Mouse (Mus musculus): Measurements from ENCODE around the gene Procr.

DNA sequence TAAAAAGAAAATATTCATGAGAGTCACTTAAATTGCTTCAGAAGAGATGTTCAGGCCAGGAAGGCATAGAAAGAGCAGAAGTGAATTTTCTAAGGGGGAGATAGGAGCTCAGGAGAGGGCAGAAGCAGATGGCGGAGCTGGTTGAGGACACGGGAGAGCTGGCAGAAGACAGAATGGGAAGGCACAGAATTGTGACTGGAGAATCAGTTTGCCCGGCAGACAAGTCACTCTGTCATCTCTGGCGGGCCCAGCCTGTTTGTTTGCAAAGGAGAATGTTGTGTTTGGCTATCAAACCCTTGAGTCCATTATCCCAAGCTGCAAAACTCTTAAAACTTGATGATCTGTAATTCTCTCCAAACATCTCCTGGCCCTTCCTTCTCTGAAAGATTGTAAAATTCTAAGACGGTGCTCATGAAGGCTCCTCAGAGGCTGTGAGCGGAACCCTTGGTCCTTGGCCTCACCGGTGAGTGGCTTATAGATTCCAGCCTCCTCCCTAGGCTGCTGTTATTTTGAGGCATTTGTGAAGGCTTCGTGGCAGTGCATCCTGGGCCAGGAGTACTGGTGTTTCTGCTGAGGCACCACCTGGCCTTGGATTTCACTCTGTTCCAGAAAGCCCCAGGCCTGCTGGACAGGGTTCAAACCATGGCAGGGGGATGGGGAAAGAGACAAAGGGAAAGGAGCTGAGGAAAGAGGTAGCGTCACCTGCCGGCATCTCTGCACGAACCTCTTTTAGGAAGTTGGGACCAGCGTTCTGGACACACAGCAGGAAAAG is 43.9 kb downstream of the Procr start:
- TF ChIP-seq CTCF (IDR thresholded peaks at IDR 0.05; ENCODE audit: control insufficient read depth, insufficient read depth, insufficient read length) (no peak), MAX (IDR thresholded peaks at IDR 0.05) (no peak), CEBPB (IDR thresholded peaks at IDR 0.05; ENCODE audit: low read depth) (no peak), USF1 (IDR thresholded peaks at IDR 0.05; ENCODE audit: low read depth) (no peak), MYOD1 (IDR thresholded peaks at IDR 0.05; ENCODE audit: control insufficient read depth, insufficient read length, low read depth) (no peak), MYOG (IDR thresholded peaks at IDR 0.05; ENCODE audit: control insufficient read depth, extremely low read depth, insufficient read length) (no peak)
